Mouse (Mus musculus) skeletal muscle tissue, adult 2 months (tissue): Measurements from ENCODE around the gene Gm17387.

Source experiments
- DNase-seq: peaks from one replicate; pipeline ENCODE4 v3.0.0-alpha.2; 2012; ENCODE audit warnings: low read depth, low spot score

Gm17387 gene

GRCm38 (mm10) chr7:141072017-141072745, 43.2 kb downstream of the Gm17387 start:
- no peak for DNase-seq

- DNase-seq: no peak
Measured at GRCm38 (mm10) chr7:141073782-141074181, 44.9 kb downstream of the Gm17387 start.

GRCm38 (mm10) chr7:141077841-141078240, 48.9 kb downstream of the Gm17387 start, which contains the start of gene Pkp3:
Gene Pkp3 (plus strand): TSS chr7:141078218.
- DNase-seq: no peak

GRCm38 (mm10) chr7:141078876-141079275, 49.9 kb downstream of the Gm17387 start:
- no peak for DNase-seq
